Mouse (Mus musculus): Measurements from ENCODE around the gene Lepr.

GRCm38 (mm10) chr4:101745534-101745933 lies 28.3 kb downstream of the Lepr start:
- TF ChIP-seq MAFK (IDR thresholded peaks at IDR 0.05; ENCODE audit: insufficient read depth, low read depth, low read length) (no peak), ZNF384 (IDR thresholded peaks at IDR 0.05; ENCODE audit: low read depth, low read length) (no peak), CHD2 (IDR thresholded peaks at IDR 0.05; ENCODE audit: low read depth, low read length) (no peak)
